Mouse (Mus musculus): ENCODE measurements at regions not wholly inside any gene's neighbourhood (a gene's known extent, or its start where the extent isn't known, plus 50 kb on each side); places are given as distances from the start of the nearest gene placed in this dataset.

DNA sequence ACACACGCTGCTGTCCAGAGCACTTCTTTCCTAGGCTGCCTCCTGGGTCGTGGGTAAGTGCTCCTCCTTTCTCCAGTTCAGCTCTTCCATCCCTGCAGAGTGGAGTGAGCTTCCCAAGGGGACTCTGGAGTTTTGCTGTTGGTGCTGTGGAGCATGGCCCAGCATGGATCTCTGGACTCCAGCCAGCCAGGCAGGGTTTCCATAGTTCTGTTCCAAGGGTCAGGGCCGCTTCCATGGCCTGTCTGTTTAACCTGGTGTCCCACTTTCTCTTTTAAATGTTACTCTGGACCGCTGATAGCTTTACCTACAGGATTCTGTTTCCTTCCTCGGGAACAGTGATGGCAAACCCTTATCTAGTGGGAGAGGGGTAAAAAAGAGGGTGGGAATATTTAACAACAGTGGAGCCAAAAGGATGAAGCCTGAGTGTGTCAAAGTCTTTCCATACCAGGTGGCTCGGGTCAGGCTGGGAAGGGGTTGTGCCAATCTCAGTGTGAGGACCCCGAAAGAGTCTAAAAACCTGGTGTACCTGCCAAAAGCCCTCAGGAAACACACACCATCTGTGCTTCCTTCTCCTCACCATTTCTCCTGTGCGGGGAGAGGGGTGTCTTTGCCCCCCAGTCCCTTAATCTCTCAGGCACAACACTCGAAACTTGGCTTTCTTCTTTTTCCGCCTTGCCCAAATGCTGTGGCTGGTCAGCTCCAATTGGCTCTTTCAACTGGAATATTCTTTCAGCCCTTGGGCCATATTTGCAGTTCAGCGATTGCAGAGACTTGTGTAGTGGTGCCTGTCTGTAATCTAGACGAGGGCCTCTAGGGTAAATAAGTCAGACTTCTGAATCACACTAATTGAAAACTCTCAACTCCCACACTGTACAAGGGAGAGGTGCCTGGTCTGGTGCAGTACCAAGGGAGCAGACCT is 222.8 kb upstream of the Fam19a5 start:
- ATAC-seq (ENCODE audit: insufficient read depth, low read depth) (no peak), DNase-seq (ENCODE audit: low spot score) (no peak)
- no peaks in the 10 kb centered on the region for H3K27me3 ChIP-seq (ENCODE audit: control insufficient read depth, insufficient read depth, low read length)
- H3K27ac ChIP-seq (ENCODE audit: low read depth), result no peak overlapping the region
- no peaks in the 10 kb centered on the region for H3K36me3 ChIP-seq (replicated peaks; ENCODE audit: control insufficient read depth, insufficient read depth, low read length)
- TF ChIP-seq EP300 (IDR thresholded peaks at IDR 0.05; ENCODE audit: low read depth), result no peak
- no peak for TF ChIP-seq CTCF (IDR thresholded peaks at IDR 0.05; ENCODE audit: low read depth)
- H3K4me3 ChIP-seq (ENCODE audit: low read depth, low read length), result no peak overlapping the region
- no peaks in the 10 kb centered on the region for H3K9me3 ChIP-seq (replicated peaks; ENCODE audit: control insufficient read depth, low read length)
- no peak overlapping the region for H3K9ac ChIP-seq (replicated peaks; ENCODE audit: low read depth, low read length)
- no peaks in the 10 kb centered on the region for H3K4me1 ChIP-seq (ENCODE audit: control insufficient read depth, insufficient read depth)
- no peak overlapping the region for H3K4me2 ChIP-seq (ENCODE audit: low read depth, low read length)
- 63% methylated on average over 12 of the region's 12 CpGs for WGBS

DNA sequence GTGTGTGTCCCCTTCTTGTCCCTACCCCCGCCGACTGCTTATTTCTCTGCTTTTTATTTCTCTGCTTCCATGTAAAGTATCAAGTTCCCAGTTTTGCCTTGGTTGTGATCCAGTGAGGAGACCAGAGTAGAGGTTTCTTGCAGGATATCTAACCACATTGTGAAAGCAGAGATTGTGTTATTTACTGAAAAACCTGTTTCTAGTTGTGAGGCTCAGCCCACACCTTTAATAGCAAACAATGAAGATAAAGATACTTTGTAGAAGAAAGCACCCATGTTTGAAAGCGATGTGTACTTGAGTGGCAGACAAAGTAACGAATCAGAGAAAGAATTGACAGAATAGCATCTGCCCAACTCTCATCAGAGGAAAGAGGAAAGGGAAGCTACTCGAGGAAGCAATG is 218.7 kb upstream of the Fam19a5 start:
- no peaks in the 10 kb centered on the region for H3K27me3 ChIP-seq (ENCODE audit: control insufficient read depth, insufficient read depth, low read length)
- DNase-seq (ENCODE audit: low spot score), result no peak
- H3K9me3 ChIP-seq (replicated peaks; ENCODE audit: control insufficient read depth, low read length), result no peaks in the 10 kb centered on the region
- no peak overlapping the region for H3K4me3 ChIP-seq (ENCODE audit: low read depth, low read length)
- H3K27ac ChIP-seq (ENCODE audit: low read depth), result no peak overlapping the region
- no peak overlapping the region for H3K4me2 ChIP-seq (ENCODE audit: low read depth, low read length)
- H3K4me1 ChIP-seq (ENCODE audit: control insufficient read depth, insufficient read depth), result no peaks in the 10 kb centered on the region
- TF ChIP-seq EP300 (IDR thresholded peaks at IDR 0.05; ENCODE audit: low read depth) (no peak), CTCF (IDR thresholded peaks at IDR 0.05; ENCODE audit: low read depth) (no peak)
- 61% methylated on average over 5 of the region's 5 CpGs for WGBS
- H3K36me3 ChIP-seq (replicated peaks; ENCODE audit: control insufficient read depth, insufficient read depth, low read length), result no peaks in the 10 kb centered on the region
- H3K9ac ChIP-seq (replicated peaks; ENCODE audit: low read depth, low read length), result no peak overlapping the region
- ATAC-seq (ENCODE audit: insufficient read depth, low read depth), result no peak

DNA sequence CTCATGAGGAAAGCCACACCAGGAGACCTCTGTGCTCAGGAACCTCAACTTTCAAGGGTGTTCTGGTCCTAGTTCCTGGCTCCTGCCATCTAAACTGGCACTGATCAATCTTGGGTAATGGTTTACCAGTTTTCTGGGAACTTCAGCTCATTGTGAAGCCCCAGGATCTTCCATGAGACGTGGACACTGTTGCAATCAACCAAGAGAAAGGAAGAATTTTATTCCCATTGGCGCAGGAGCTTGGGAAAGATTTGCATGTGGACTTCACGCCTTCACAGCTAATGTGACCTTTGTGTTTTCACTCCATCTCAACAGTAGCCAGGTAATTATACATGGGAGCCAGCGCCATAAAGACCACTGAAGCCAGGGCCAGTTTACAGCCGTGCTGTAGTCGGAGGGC is 217.8 kb upstream of the Fam19a5 start:
- 72% methylated on average over 6 of the region's 6 CpGs for WGBS
- Histone ChIP-seq H3K36me3 (replicated peaks; ENCODE audit: control insufficient read depth, insufficient read depth, low read length) (no peaks in the 10 kb centered on the region), H3K9ac (replicated peaks; ENCODE audit: low read depth, low read length) (no peak overlapping the region), H3K4me2 (ENCODE audit: low read depth, low read length) (no peak overlapping the region), H3K27ac (ENCODE audit: low read depth) (no peak overlapping the region), H3K9me3 (replicated peaks; ENCODE audit: control insufficient read depth, low read length) (no peaks in the 10 kb centered on the region), H3K27me3 (ENCODE audit: control insufficient read depth, insufficient read depth, low read length) (no peaks in the 10 kb centered on the region), H3K4me1 (ENCODE audit: control insufficient read depth, insufficient read depth) (no peaks in the 10 kb centered on the region), H3K4me3 (ENCODE audit: low read depth, low read length) (no peak overlapping the region)
- no peak for TF ChIP-seq CTCF (IDR thresholded peaks at IDR 0.05; ENCODE audit: low read depth)
- no peak for TF ChIP-seq EP300 (IDR thresholded peaks at IDR 0.05; ENCODE audit: low read depth)
- ATAC-seq (ENCODE audit: insufficient read depth, low read depth) (no peak), DNase-seq (ENCODE audit: low spot score) (no peak)

DNA sequence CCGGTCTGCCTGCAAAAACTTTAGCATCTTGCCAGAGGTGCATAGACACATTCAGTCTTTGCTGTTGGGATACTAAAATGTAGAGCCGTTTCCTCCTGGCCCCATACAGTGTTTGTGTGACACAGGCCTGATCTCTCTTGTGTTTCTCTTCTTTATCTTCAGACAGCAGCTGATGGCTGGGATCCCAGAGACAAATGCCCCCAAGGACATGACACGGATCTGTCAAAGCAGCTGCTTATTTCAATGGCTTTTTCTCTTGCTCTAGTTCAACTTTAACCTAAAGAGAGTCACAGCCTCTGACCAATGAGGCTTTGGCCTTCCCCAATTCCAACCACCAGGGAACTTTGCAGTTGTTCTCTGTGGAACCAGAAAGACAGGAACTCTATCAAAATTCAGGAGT is 211.7 kb upstream of the Fam19a5 start:
- no peak for DNase-seq (ENCODE audit: low spot score)
- 57% methylated on average over 3 of the region's 3 CpGs for WGBS
- Histone ChIP-seq H3K9me3 (replicated peaks; ENCODE audit: control insufficient read depth, low read length) (no peaks in the 10 kb centered on the region), H3K9ac (replicated peaks; ENCODE audit: low read depth, low read length) (no peak overlapping the region), H3K4me3 (ENCODE audit: low read depth, low read length) (no peak overlapping the region), H3K27ac (ENCODE audit: low read depth) (no peak overlapping the region), H3K4me2 (ENCODE audit: low read depth, low read length) (no peak overlapping the region), H3K36me3 (replicated peaks; ENCODE audit: control insufficient read depth, insufficient read depth, low read length) (no peaks in the 10 kb centered on the region), H3K27me3 (ENCODE audit: control insufficient read depth, insufficient read depth, low read length) (no peaks in the 10 kb centered on the region), H3K4me1 (ENCODE audit: control insufficient read depth, insufficient read depth) (no peaks in the 10 kb centered on the region)
- TF ChIP-seq EP300 (IDR thresholded peaks at IDR 0.05; ENCODE audit: low read depth) (no peak), CTCF (IDR thresholded peaks at IDR 0.05; ENCODE audit: low read depth) (no peak)
- no peak for ATAC-seq (ENCODE audit: insufficient read depth, low read depth)

DNA sequence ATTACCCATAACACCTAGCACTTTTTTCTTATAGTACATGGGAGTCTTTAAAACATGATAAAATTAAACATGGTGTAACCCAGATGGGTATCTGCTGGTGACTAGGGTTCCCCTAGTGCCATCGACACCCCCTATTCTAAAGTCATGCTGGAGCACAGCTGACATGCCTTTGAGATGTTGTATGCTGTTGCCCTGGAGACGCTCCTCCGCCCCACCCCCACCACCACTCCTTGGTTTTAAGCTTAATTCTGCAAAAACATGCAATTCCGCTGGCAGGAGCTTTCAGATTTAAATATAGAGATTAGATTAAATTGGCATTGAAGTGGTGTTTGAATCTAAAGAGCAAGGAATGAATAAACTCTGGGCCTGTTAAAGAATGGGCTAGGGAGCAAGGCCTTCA is 210.6 kb upstream of the Fam19a5 start:
- no peak for ATAC-seq (ENCODE audit: insufficient read depth, low read depth)
- no peaks in the 10 kb centered on the region for H3K4me1 ChIP-seq (ENCODE audit: control insufficient read depth, insufficient read depth)
- 73% methylated on average over 4 of the region's 4 CpGs for WGBS
- no peak overlapping the region for H3K9ac ChIP-seq (replicated peaks; ENCODE audit: low read depth, low read length)
- H3K4me3 ChIP-seq (ENCODE audit: low read depth, low read length), result no peak overlapping the region
- H3K36me3 ChIP-seq (replicated peaks; ENCODE audit: control insufficient read depth, insufficient read depth, low read length), result no peaks in the 10 kb centered on the region
- no peak overlapping the region for H3K4me2 ChIP-seq (ENCODE audit: low read depth, low read length)
- TF ChIP-seq CTCF (IDR thresholded peaks at IDR 0.05; ENCODE audit: low read depth) (no peak), EP300 (IDR thresholded peaks at IDR 0.05; ENCODE audit: low read depth) (no peak)
- no peaks in the 10 kb centered on the region for H3K27me3 ChIP-seq (ENCODE audit: control insufficient read depth, insufficient read depth, low read length)
- H3K9me3 ChIP-seq (replicated peaks; ENCODE audit: control insufficient read depth, low read length), result no peaks in the 10 kb centered on the region
- H3K27ac ChIP-seq (ENCODE audit: low read depth), result no peak overlapping the region
- no peak for DNase-seq (ENCODE audit: low spot score)

DNA sequence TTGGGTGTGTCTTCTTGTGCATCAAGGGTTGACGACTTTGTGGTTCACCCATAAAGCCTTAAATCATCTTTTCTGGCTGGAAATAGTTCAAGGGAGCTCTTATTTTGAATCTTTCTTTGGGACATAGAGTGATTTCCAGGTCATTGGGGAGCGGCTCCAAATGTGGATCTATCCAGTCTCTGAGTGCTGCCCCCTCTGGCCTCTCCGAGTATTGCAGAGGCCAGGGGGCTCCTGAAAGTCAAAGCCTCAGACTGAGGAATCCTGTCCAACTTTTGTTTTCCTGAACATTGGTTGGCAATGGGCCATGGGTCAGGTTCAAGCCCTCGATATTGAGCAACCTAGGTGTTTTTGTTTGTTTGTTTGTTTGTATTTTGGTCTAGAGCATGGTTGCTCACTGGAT is 209.7 kb upstream of the Fam19a5 start:
- Histone ChIP-seq H3K4me3 (ENCODE audit: low read depth, low read length) (no peak overlapping the region), H3K27ac (ENCODE audit: low read depth) (no peak overlapping the region), H3K4me1 (ENCODE audit: control insufficient read depth, insufficient read depth) (no peaks in the 10 kb centered on the region), H3K27me3 (ENCODE audit: control insufficient read depth, insufficient read depth, low read length) (no peaks in the 10 kb centered on the region), H3K9ac (replicated peaks; ENCODE audit: low read depth, low read length) (no peak overlapping the region), H3K9me3 (replicated peaks; ENCODE audit: control insufficient read depth, low read length) (no peaks in the 10 kb centered on the region), H3K4me2 (ENCODE audit: low read depth, low read length) (no peak overlapping the region), H3K36me3 (replicated peaks; ENCODE audit: control insufficient read depth, insufficient read depth, low read length) (no peaks in the 10 kb centered on the region)
- no peak for TF ChIP-seq EP300 (IDR thresholded peaks at IDR 0.05; ENCODE audit: low read depth)
- no peak for TF ChIP-seq CTCF (IDR thresholded peaks at IDR 0.05; ENCODE audit: low read depth)
- WGBS, result 54% methylated on average over 4 of the region's 4 CpGs
- no peak for ATAC-seq (ENCODE audit: insufficient read depth, low read depth)
- DNase-seq (ENCODE audit: low spot score), result no peak

Measured in heart, postnatal 0 days (tissue).